In the genomic region with DNA sequence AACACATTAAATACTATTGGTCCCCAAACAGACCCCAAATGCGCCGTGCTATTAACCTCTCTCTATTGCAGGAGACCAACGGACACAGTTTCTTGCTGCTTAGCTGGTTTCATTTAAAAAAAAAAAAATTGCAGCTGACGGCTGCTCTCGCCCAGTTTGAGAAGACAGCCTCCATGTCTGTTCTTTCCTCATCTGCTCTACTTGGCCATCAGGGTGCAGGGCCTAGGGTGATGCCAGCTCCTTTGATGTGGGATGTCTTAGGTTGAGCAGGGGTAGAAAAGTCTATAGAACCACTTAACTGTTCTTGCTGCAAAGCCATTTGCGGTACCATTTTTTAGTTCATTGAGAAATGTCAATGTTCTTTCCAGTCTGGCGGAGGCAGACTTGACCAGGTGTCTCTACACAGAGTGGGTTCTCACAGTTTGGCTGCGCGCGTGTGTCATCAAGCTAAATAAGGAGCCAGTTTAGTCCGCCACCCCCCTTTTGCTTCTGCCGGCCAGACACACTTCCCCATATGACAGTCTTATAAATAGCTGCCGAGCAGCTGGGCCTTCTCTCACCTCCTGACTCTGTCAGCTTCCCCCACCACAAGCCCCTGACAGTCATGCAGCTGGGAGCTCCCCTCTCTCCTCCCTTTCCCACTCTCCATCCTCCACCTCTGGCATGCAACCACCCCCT, we compare ENCODE assay signal across 9 mouse cellular contexts.
DNase-seq lines count a peak whose midpoint lies in the region; ATAC-seq and TF ChIP-seq lines count a peak whose summit lies in the region.
"Had no signal": no experiment of that assay in that cellular context is flagged by ENCODE, and none has a peak within 500 bp of the region (broad histone marks: within the 10 kb centered on the region; RNA-seq: fewer than 3 reads in every experiment).

No protein-coding gene starts in this region.

- no peak overlapping the region for H3K4me3 ChIP-seq in midbrain, postnatal 0 days (ENCODE audit: low read depth, low read length)
- H3K4me3 ChIP-seq in midbrain, embryonic 15.5 days, result no peak overlapping the region
- H3K4me3 ChIP-seq: limb, embryonic 15.5 days had no signal

- intact Hi-C loops in left cerebral cortex, postnatal 25 days (cut with DNase I), result loop anchor here (1.0 to 10.0 kb wide), 7 partner anchors 13 to 263 kb away; a partner anchor contains a TSS

- H3K27ac ChIP-seq in midbrain, postnatal 0 days (ENCODE audit: low read depth, low read length), result no peak overlapping the region
- no peak overlapping the region for H3K27ac ChIP-seq in midbrain, embryonic 15.5 days
- H3K27ac ChIP-seq: limb, embryonic 15.5 days had no signal

- H3K4me1 ChIP-seq in midbrain, postnatal 0 days (ENCODE audit: insufficient read depth, low read length), result no peaks in the 10 kb centered on the region
- H3K4me1 ChIP-seq in midbrain, embryonic 15.5 days, result peaks cover 4% of the 10 kb centered on the region; the same call in 1 of the 2 replicates

- peak; percentile 26 for DNase-seq in midbrain, postnatal 0 days (ENCODE audit: low spot score)
- DNase-seq in heart, adult 11 months, result peak; percentile 98
- peak; percentile 7 for DNase-seq in kidney, adult 9 months
- peak; percentile 80 to 97 for DNase-seq in left cerebral cortex, postnatal 25 days (ENCODE audit: low spot score in 2 of 2)
- peak; percentile 25 for DNase-seq in right cerebral cortex, postnatal 4 days
- no peak for DNase-seq in testis, postnatal 14 days (ENCODE audit: low spot score)
- no peak for DNase-seq in testis, postnatal 10 days (ENCODE audit: low spot score)

- H3K36me3 ChIP-seq in midbrain, postnatal 0 days (ENCODE audit: insufficient read depth, low read length), result no peaks in the 10 kb centered on the region
- no peaks in the 10 kb centered on the region for H3K36me3 ChIP-seq in midbrain, embryonic 15.5 days (replicated peaks)
- H3K36me3 ChIP-seq: limb, embryonic 15.5 days had no signal

- no peak overlapping the region for H3K9ac ChIP-seq in midbrain, postnatal 0 days (replicated peaks; ENCODE audit: low read length, poor library complexity, severe bottlenecking)
- H3K9ac ChIP-seq in midbrain, embryonic 15.5 days, result no peak overlapping the region
- H3K9ac ChIP-seq: limb, embryonic 15.5 days had no signal

- no peak for ATAC-seq in midbrain, postnatal 0 days (ENCODE audit: low FRiP score)
- no peak for ATAC-seq in midbrain, embryonic 15.5 days (replicated peaks)

- H3K9me3 ChIP-seq in midbrain, postnatal 0 days (ENCODE audit: low read length), result no peaks in the 10 kb centered on the region
- H3K9me3 ChIP-seq in midbrain, embryonic 15.5 days, result no peaks in the 10 kb centered on the region
- H3K9me3 ChIP-seq: limb, embryonic 15.5 days had no signal

- no peak for TF ChIP-seq CTCF in midbrain, postnatal 0 days (IDR thresholded peaks at IDR 0.05)

- H3K27me3 ChIP-seq in midbrain, postnatal 0 days (ENCODE audit: insufficient read depth, low read length), result no peaks in the 10 kb centered on the region
- H3K27me3 ChIP-seq in midbrain, embryonic 15.5 days (replicated peaks), result no peaks in the 10 kb centered on the region
- H3K27me3 ChIP-seq: limb, embryonic 15.5 days had no signal

- no peak overlapping the region for H3K4me2 ChIP-seq in midbrain, postnatal 0 days (ENCODE audit: low read depth, low read length, poor library complexity, severe bottlenecking)
- no peak overlapping the region for H3K4me2 ChIP-seq in midbrain, embryonic 15.5 days
- H3K4me2 ChIP-seq: limb, embryonic 15.5 days had no signal

- 89% methylated on average over 13 of the region's 13 CpGs for WGBS in midbrain, postnatal 0 days
- 84% methylated on average over 13 of the region's 13 CpGs for WGBS in midbrain, embryonic 15.5 days

Comparison
In these comparisons a context has a peak if more than half of its experiments do, and no peak if none do; other contexts are left out.
1. DNase-seq: peak in midbrain, postnatal 0 days (single experiment), heart, adult 11 months (single experiment), kidney, adult 9 months (single experiment), left cerebral cortex, postnatal 25 days (2 of 2) and right cerebral cortex, postnatal 4 days (single experiment); none in testis, postnatal 14 days (single experiment) and testis, postnatal 10 days (single experiment).